Mouse (Mus musculus) heart, adult 18-20 months (tissue): ENCODE results near the gene Rbp3. TPM values are rescaled to one million over a fixed set of nuclear protein-coding genes. Genes with fewer than 3 reads are reported as not detected.

Experiments
- DNase-seq, 2 experiments: peaks; one replicate each; pipeline ENCODE4 v3.0.0; 2021 to 2022; ENCODE audit warnings: mixed read lengths in 1 of 2
- long read RNA-seq, 2 experiments: library from polyadenylated mRNA; stranded (forward); transcript quantifications; one replicate each; pipeline ENCODE4 v2.0.0; 2021
- total RNA-seq, 2 experiments: library from RNA; stranded (reverse); gene quantifications; 2 replicates each; pipeline ENCODE4 v1.2.3; 2021

Rbp3 gene
- not detected for total RNA-seq
- long read RNA-seq, experiment 1: 0 reads
- long read RNA-seq, experiment 2: 0 reads

- no peak for DNase-seq
These were observed at the start of gene Rbp3 for GRCm38 (mm10) chr14:33953761-33954160. TSS of gene Rbp3 (plus strand) at chr14:33954003.

- DNase-seq: no peak
These were observed 49.0 kb upstream of the Rbp3 start for GRCm38 (mm10) chr14:33904851-33905250.

- peak; percentile 76 to 85 for DNase-seq
These were observed 40.1 kb upstream of the Rbp3 start for GRCm38 (mm10) chr14:33913727-33914126.

GRCm38 (mm10) chr14:33914206-33914605 is 39.6 kb upstream of the Rbp3 start:
- no peak for DNase-seq

- no peak for DNase-seq
These were observed 32.9 kb upstream of the Rbp3 start for GRCm38 (mm10) chr14:33920727-33921559.

GRCm38 (mm10) chr14:33922771-33923167 is 31.0 kb upstream of the Rbp3 start:
- no peak for DNase-seq

- peak; percentile 30 to 43 for DNase-seq
These were observed 30.4 kb upstream of the Rbp3 start, which contains the start of gene Gdf10 for GRCm38 (mm10) chr14:33923168-33924070. TSS of gene Gdf10 (plus strand) at chr14:33923587.

GRCm38 (mm10) chr14:33931853-33932252 is 21.9 kb upstream of the Rbp3 start:
- DNase-seq: no peak

- peak; percentile 56 to 86 for DNase-seq
These were observed 20.7 kb upstream of the Rbp3 start for GRCm38 (mm10) chr14:33932935-33933703.

- DNase-seq: peak; percentile 24 to 76
These were observed 20.0 kb upstream of the Rbp3 start for GRCm38 (mm10) chr14:33933778-33934317.

GRCm38 (mm10) chr14:33939117-33939516 is 14.7 kb upstream of the Rbp3 start:
- DNase-seq: peak; percentile 44 to 76

- DNase-seq: no peak
These were observed 13.1 kb upstream of the Rbp3 start, which contains the start of gene Gdf2 for GRCm38 (mm10) chr14:33940739-33941138. TSS of gene Gdf2 (plus strand) at chr14:33941039.

GRCm38 (mm10) chr14:33942222-33942621 is 11.6 kb upstream of the Rbp3 start:
- DNase-seq: no peak

- no peak for DNase-seq
These were observed 7.7 kb upstream of the Rbp3 start for GRCm38 (mm10) chr14:33946125-33946524.

- no peak for DNase-seq
These were observed 1.4 kb upstream of the Rbp3 start for GRCm38 (mm10) chr14:33952233-33952981.

GRCm38 (mm10) chr14:33956055-33956454 is 2.3 kb downstream of the Rbp3 start:
- DNase-seq: no peak

- no peak for DNase-seq
These were observed 4.4 kb downstream of the Rbp3 start for GRCm38 (mm10) chr14:33958186-33958585.

GRCm38 (mm10) chr14:33958841-33959240 is 5.0 kb downstream of the Rbp3 start:
- no peak for DNase-seq

- DNase-seq: peak; percentile 27 to 66
These were observed 5.5 kb downstream of the Rbp3 start for GRCm38 (mm10) chr14:33959341-33959740.

- no peak for DNase-seq
These were observed 11.9 kb downstream of the Rbp3 start for GRCm38 (mm10) chr14:33965675-33966074.

GRCm38 (mm10) chr14:33972679-33973078 is 18.9 kb downstream of the Rbp3 start:
- no peak for DNase-seq
